Mouse (Mus musculus) gastrocnemius, postnatal 36 days (tissue): ENCODE results near the gene Napepld. TPM values are rescaled to one million over a fixed set of nuclear protein-coding genes. Genes with fewer than 3 reads are reported as not detected.

Experiments used
- total RNA-seq, 2 experiments: library from RNA; stranded (reverse); gene quantifications; 2 replicates each; pipeline ENCODE4 v1.2.3; 2021

Gene Napepld
- total RNA-seq, 2 experiments from 2014 or later, result 8.8 to 9.9 TPM

Other genes with a start within 250 kb of the Napepld start
- 1 to 10 TPM; 2.1 to 2.5 TPM for gene Lrrc17, start 157.8 kb downstream of the Napepld start, total RNA-seq
- under 1 TPM in 1 of 2 experiments, not detected in 1; 0.12 TPM for gene Fbxl13, start 55.8 kb downstream of the Napepld start, total RNA-seq
- 1 to 10 TPM; 2.6 to 4.3 TPM for gene Armc10, start 55.6 kb downstream of the Napepld start, total RNA-seq
- gene Pmpcb, start 35.7 kb upstream of the Napepld start, total RNA-seq, result 100 to 1,000 TPM in 1 of 2 experiments, 10 to 100 TPM in 1; 95.6 to 111 TPM
- gene Dnajc2, start 83.9 kb upstream of the Napepld start, total RNA-seq, result 10 to 100 TPM; 17.7 to 21.2 TPM
- 100 to 1,000 TPM in 1 of 2 experiments, 10 to 100 TPM in 1; 95.2 to 108 TPM for gene Psmc2, start 83.9 kb upstream of the Napepld start, total RNA-seq
- not detected for gene Slc26a5, start 164.2 kb upstream of the Napepld start, total RNA-seq